Mouse (Mus musculus) neutrophil, adult 65 days (primary cell): ENCODE results near the gene Rassf10. TPM values are rescaled to one million over a fixed set of nuclear protein-coding genes. Genes with fewer than 3 reads are reported as not detected.

Experiments used
- total RNA-seq: library from RNA; stranded (reverse); gene quantifications from 2 replicates; pipeline ENCODE4 v1.2.4, GENCODE M21; 2023

The Rassf10 gene
- 0.16 and 0.43 TPM in 2 replicates for total RNA-seq

GRCm38 (mm10) chr7:112953777-112954291 lies at the start of gene Rassf10:
TSS of gene Rassf10 (plus strand) at chr7:112953962.

